ENCODE assay signal across 8 mouse cellular contexts in genomic region chr16:32277308-32278256, GRCm38 (mm10). TPM values are rescaled to one million over a fixed set of nuclear protein-coding genes. Genes with fewer than 3 reads are reported as not detected.
A peak's percentile ranks its signal among the peaks of the same experiment; 100 is the strongest.
DNase-seq lines count a peak whose midpoint lies in the region; ATAC-seq lines count a peak whose summit lies in the region.

Gene Rnf168, plus strand, starts transcription at chr16:32277459.

- peak; percentile 95 for ATAC-seq in hindbrain, embryonic 16.5 days

- peaks cover 18% of the 10 kb centered on the region for H3K4me1 ChIP-seq in hindbrain, embryonic 16.5 days (ENCODE audit: control insufficient read depth, insufficient read depth, low read depth, low read length)

- H3K9me3 ChIP-seq in hindbrain, embryonic 16.5 days (ENCODE audit: control insufficient read depth, low read length): no peaks in the 10 kb centered on the region

- H3K9ac ChIP-seq in hindbrain, embryonic 16.5 days (ENCODE audit: low read depth, low read length): peak within 1 kb of the TSS; percentile 94

- H3K27me3 ChIP-seq in hindbrain, embryonic 16.5 days (replicated peaks; ENCODE audit: control insufficient read depth, insufficient read depth, low read length): no peaks in the 10 kb centered on the region

- peaks cover 47% of the 10 kb centered on the region for H3K79me2 ChIP-seq in macrophage (ENCODE audit: inconsistent target)

- peak within 1 kb of the TSS; percentile 96 for H3K27ac ChIP-seq in hindbrain, embryonic 16.5 days (ENCODE audit: low read depth, low read length)
- peak within 1 kb of the TSS; percentile 77 for H3K27ac ChIP-seq in macrophage

- H3K4me2 ChIP-seq in hindbrain, embryonic 16.5 days (ENCODE audit: low read length): peak within 1 kb of the TSS; percentile 60

- peak; percentile 91 for DNase-seq in R1 (ENCODE audit: low read depth, low spot score)
- DNase-seq in cerebellum, postnatal 25 days: peak; percentile 94 to 95
- peak; percentile 94 for DNase-seq in frontal cortex, postnatal 36 days (ENCODE audit: low spot score in 2 of 2)
- DNase-seq in left cerebral cortex, adult 18-20 months (ENCODE audit: low spot score in 2 of 2): peak; percentile 90 to 93
- peak; percentile 95 for DNase-seq in right cerebral cortex, adult 18-20 months
- DNase-seq in urinary bladder, postnatal 10 days (ENCODE audit: low spot score): peak; percentile 65

- peak within 1 kb of the TSS; percentile 93 for H3K4me3 ChIP-seq in hindbrain, embryonic 16.5 days (ENCODE audit: low read length)
- peak within 1 kb of the TSS; percentile 88 for H3K4me3 ChIP-seq in macrophage (ENCODE audit: inconsistent target)

- H3K36me3 ChIP-seq in hindbrain, embryonic 16.5 days (ENCODE audit: control insufficient read depth, insufficient read depth, low read length): no peaks in the 10 kb centered on the region
- H3K36me3 ChIP-seq in macrophage (ENCODE audit: inconsistent target): no peaks in the 10 kb centered on the region

- WGBS in hindbrain, embryonic 16.5 days: under 1% methylated on average over 54 of the region's 75 CpGs
- WGBS in macrophage (ENCODE audit: missing documents): under 1% methylated on average over 67 of the region's 75 CpGs

RNA-seq across cellular contexts. Expression of gene Rnf168, which starts in this region (rescaled TPM):
- 23.4 and 23.8 TPM in 2 replicates for polyA plus RNA-seq in hindbrain, embryonic 16.5 days (2015; fragmentation: Nextera tagmentation; extraction: Ambion mirVana)
- 10 to 100 TPM; 26.9 to 27.3 TPM for total RNA-seq in left cerebral cortex, adult 18-20 months (2021)
- total RNA-seq in macrophage (2018; cell fraction: chromatin; rRNA removed): 10 to 100 TPM in 22 of 26 experiments, 1 to 10 TPM in 4; 4.7 to 44.8 (median 20.6) TPM
- total RNA-seq in macrophage (2018; cell fraction: cytosol; rRNA removed): 10 to 100 TPM in 21 of 26 experiments, 1 to 10 TPM in 5; 6.7 to 18.9 (median 14.9) TPM
- total RNA-seq in macrophage (2018; cell fraction: nucleus; rRNA removed): 10 to 100 TPM in 22 of 26 experiments, 1 to 10 TPM in 4; 7.8 to 43.7 (median 16.6) TPM
- polyA plus RNA-seq in macrophage (2018): 12.1 to 18.7 TPM (median 16.1 TPM) in 3 replicates

Comparison
In these comparisons a context has a peak if more than half of its experiments do, and no peak if none do; other contexts are left out.
1. Peak in every context shown above with its lines: DNase-seq, ATAC-seq, H3K4me3 ChIP-seq and H3K27ac ChIP-seq.